Mouse (Mus musculus) ES-E14 (cell line): ENCODE measurements at regions not wholly inside any gene's neighbourhood (a gene's known extent, or its start where the extent isn't known, plus 50 kb on each side); places are given as distances from the start of the nearest gene placed in this dataset.

Experiments used
- CHD2 ChIP-seq: IDR thresholded peaks from 2 replicates; pipeline ENCODE4 v1.6.1; 2014; ENCODE audit warnings: mild to moderate bottlenecking, low read depth, low read length, inconsistent platforms
- HCFC1 ChIP-seq: IDR thresholded peaks from 2 replicates; pipeline ENCODE4 v1.6.1; 2012; ENCODE audit warnings: low read length, inconsistent platforms, borderline replicate concordance; ENCODE audit not compliant: insufficient read depth

- no peak for TF ChIP-seq HCFC1
- no peak for TF ChIP-seq CHD2
Measured at GRCm38 (mm10) chr10:102732420-102732819, 220.4 kb downstream of the Rassf9 start.
